Mouse (Mus musculus): ENCODE data around the gene Ttc4.

GRCm38 (mm10) chr4:106663956-106664470 lies 14.7 kb downstream of the Ttc4 start:
- TF ChIP-seq CTCF (IDR thresholded peaks at IDR 0.05; ENCODE audit: low read depth, low read length): no peak
- no peak for TF ChIP-seq POLR2A (IDR thresholded peaks at IDR 0.05; ENCODE audit: extremely low read depth, insufficient read depth, low read length)
